Mouse (Mus musculus): Measurements from ENCODE around the gene Adcy2. TPM values are rescaled to one million over a fixed set of nuclear protein-coding genes. Genes with fewer than 3 reads are reported as not detected.
A peak's percentile ranks its signal among the peaks of the same experiment; 100 is the strongest.

The Adcy2 gene
- total RNA-seq, 2 experiments from 2014 or later, result 0.53 to 0.68 TPM

DNA sequence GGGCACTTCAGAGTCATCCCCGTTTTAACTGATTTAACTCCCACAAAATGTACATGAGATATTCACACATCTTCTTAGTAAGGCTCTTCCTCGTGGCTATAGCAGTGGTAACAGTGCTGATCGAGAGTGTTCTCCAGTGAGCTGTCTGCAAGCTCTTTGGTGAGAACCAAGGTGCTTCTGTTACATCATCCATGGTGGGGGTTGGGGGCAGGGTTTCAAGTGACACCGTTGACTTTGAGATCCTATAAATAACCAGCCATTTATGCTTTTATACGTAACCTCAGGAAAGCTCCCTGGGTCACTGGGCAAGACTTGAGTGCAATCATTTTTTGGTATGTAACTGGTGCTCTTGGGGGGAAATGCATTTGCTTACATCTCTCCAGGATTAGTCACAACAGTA, 167.2 kb downstream of the Adcy2 start:
- intact Hi-C loops (cut with DNase I), result no loop called here
- DNase-seq, result no peak

DNA sequence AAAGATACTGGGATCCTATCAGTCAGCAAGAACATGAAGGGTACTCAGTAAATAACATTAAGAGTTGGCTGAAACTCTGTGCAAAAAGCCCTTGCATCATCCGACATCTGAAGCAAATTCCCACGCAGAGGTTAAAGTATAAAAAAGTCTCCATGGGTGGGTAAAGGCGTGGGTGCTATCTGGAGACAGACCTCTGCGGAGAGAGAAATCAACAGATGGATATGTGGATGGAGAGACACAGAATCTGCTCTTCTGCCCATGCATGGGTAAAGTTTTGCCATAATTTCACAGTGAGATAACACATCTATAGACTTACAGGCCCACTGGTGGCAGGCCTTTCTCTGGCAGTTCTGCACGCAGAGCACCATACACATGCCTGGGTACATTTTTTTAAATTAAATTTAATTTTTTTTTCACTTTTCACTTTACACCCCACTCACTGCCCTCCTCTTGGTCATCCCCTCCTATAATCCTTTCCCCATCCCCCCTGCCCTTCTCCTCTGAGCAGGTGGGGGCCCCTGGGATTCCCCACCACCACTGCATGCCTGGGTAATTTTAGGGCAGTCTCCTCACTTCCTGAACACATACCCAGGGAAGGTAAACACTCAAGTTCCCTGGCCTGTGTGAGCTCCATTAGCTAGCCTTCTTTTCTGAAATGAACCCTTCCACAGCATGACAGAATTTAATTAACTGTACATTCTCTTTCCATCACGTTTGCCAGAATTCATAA, 169.1 kb downstream of the Adcy2 start:
- no peak for DNase-seq
- intact Hi-C loops (cut with DNase I), result no loop called here

- intact Hi-C loops (cut with DNase I), result no loop called here
- DNase-seq, result no peak
Measured at GRCm38 (mm10) chr13:68828441-68828840, 170.9 kb downstream of the Adcy2 start.

DNA sequence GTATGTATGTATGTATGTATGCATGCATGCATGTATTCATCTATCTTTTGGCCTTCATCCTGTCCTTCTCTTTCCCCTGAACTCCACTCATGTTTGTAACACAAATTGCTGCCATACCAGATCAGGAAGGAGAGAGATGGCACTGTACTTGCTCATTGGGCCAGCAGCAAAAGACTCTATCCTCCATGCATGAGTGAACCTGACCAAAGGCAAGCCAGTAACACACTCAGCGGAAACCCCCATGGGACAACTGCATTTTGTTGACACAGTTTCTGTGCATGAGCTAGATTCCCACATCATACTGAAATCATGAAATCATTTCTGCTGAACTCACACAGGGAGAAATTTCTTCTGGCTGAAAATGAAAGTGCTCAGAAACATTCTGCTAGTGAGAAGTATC, 172.9 kb downstream of the Adcy2 start:
- DNase-seq, result no peak
- intact Hi-C loops (cut with DNase I), result no loop called here

GRCm38 (mm10) chr13:68820858-68821579, 178.3 kb downstream of the Adcy2 start:
- peak in 1 of 2 experiments; percentile 5 for DNase-seq
- intact Hi-C loops (cut with DNase I), result no loop called here

DNA sequence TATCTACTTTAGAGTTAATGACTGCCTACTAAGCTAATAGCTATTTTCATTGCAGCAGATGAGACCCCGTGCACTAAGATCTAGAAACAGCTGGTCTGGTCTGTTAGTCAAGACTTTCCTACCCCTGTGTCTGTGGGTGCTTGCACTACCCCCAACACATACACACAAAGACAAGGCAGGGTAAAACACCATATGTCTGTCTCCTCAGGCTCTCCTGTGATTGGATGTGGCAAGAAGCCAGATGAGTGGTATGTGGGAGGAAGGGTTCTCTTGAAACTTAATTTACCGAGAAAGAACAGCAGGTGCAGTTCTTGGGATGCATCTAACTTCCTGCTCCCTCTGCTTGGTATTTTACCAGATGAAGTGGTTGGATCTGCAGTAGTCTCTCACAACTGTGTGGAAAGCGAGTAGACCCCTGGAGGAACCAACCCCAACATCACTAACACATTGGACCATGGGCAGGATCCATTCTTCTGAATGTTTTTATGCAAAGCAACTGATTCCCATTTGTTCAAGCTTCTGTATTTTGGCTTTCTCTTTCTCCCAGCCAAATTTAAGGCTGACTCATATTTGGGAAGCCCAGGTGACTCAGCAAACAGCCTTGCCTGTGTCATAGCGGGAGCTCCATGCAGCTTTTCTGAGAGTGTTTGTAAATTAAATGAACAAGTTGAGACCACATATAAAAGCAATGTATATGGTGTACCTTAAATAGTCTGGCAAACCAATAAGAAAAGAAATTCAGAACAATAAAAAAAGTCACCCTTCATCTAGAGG, 183.4 kb downstream of the Adcy2 start:
- intact Hi-C loops (cut with DNase I), result no loop called here
- DNase-seq, result no peak

GRCm38 (mm10) chr13:68811185-68811584, 188.2 kb downstream of the Adcy2 start:
- intact Hi-C loops (cut with DNase I), result no loop called here

DNA sequence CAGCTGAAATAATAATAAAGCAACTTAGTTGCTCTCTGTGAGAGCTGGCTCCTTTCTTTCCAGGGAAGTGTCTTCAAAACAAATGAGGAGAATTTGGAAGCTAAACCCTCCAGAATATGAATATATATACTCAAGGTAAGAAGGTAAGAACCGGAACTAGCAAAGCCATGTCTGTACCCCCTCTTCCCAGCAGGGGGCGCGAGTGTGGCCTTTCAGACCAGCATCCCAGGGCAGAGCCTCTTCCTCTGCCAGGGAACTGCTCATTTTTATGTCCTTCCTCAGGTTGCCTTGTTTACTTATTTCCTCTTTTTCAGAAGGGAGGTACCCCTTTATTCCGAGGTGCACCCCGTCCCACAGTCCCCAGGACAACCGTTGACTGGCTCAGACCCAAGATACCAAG, 199.6 kb downstream of the Adcy2 start:
- peak in 1 of 2 experiments; percentile 3 for DNase-seq
- intact Hi-C loops (cut with DNase I), result no loop called here

More at GRCm38 (mm10) chr13:68811185-68811584, 188.2 kb downstream of the Adcy2 start:
- no peak for DNase-seq

GRCm38 (mm10) chr13:68793286-68793685, 206.1 kb downstream of the Adcy2 start:
- DNase-seq, result peak in 1 of 2 experiments; percentile 3
- intact Hi-C loops (cut with DNase I), result no loop called here

DNA sequence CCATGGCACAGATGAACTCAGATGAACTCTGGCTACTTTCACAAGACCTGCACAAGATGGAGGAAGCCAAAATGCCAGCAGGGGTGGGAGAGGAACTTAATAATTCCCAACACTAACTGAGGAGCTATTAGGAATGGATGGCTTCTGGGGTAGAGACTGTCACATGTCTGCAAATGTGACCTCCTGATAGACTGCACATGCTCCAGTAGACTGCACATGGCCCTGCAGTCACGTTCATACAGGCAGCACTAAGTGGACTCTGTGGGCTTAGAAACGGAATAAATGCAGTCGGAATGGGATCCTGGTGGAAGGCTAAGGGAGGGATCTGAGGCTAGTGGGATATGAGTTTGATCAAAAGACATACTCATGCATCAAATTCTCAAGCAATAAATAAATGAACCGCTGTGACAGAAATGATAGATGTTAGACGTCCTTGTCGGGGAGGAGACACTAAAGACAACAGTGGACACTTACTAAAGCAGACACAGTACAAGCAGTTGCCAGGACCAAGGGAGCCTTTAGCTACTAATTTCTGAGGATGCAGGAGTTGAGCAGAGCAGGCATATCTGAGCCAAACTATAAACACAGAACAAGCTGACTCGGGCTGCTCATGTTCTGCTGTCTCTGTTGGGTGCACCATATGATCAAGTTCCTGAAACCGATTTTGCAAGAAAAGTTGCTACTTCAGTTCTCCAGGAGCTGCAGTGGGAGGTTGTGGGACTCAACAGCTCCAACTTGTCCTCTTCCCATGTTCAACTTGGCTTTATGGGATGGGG, 211.9 kb downstream of the Adcy2 start:
- intact Hi-C loops (cut with DNase I), result no loop called here
- no peak for DNase-seq

- intact Hi-C loops (cut with DNase I), result no loop called here
- DNase-seq, result no peak
Measured at GRCm38 (mm10) chr13:68783096-68783495, 216.2 kb downstream of the Adcy2 start.

- intact Hi-C loops (cut with DNase I), result no loop called here
Measured at GRCm38 (mm10) chr13:68778011-68778672, 221.2 kb downstream of the Adcy2 start.

GRCm38 (mm10) chr13:68773599-68774211, 225.6 kb downstream of the Adcy2 start:
- intact Hi-C loops (cut with DNase I), result no loop called here
- DNase-seq, result no peak

More at GRCm38 (mm10) chr13:68778011-68778672, 221.2 kb downstream of the Adcy2 start:
- no peak for DNase-seq

DNA sequence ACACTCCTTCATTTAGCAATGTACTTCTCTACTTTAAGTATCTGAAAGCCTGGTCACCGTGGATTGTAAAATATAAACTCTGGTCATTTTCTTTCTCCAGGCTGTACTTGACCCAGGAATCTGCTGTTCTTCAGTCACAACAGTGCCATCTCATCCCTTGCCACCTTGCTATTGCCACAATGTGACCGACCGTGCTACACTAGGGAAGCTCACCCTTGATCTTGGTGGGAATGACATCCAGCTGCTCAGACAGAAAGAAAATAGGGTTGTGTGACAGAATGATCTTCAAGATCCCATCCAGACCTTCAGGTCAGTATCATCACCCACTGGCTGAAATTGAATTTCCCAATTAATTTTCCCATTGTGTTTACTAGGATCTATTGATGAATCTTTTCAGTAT, 230.8 kb downstream of the Adcy2 start:
- DNase-seq, result no peak
- intact Hi-C loops (cut with DNase I), result no loop called here

DNA sequence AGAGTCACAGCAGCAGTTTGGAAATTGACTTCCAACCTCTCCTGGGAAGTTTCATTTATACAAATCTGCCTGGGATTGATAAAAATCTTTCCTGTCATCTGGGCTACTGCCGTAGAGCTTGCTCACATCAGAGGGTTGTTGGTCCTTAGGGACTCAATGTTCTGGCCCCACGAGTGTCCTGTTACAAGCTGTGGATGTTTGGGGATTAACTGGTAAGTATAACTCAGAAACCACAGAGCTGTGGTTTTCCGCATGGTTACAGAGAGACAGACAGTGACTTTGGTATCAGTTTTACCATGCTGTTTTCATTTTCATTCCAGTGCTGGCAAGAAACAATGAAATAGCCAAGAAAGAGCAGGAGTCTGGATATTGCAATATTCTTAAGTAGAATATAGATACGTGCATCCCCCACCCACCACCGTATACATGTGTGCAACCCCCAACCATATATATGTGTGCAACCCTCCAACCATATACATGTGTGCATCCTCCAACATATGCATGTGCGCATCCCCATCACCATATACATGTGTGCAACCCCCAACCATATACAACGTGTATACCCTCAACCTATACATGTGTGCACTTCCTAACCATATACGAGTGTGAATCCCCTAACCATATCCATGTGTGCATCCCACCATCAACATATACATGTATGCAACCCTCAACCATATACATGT, 233.3 kb downstream of the Adcy2 start:
- DNase-seq, result no peak
- intact Hi-C loops (cut with DNase I), result no loop called here

GRCm38 (mm10) chr13:68764614-68765013, 234.7 kb downstream of the Adcy2 start:
- intact Hi-C loops (cut with DNase I), result no loop called here
- no peak for DNase-seq

- intact Hi-C loops (cut with DNase I), result no loop called here
- no peak for DNase-seq
Measured at GRCm38 (mm10) chr13:68749801-68750200, 249.5 kb downstream of the Adcy2 start.

DNA sequence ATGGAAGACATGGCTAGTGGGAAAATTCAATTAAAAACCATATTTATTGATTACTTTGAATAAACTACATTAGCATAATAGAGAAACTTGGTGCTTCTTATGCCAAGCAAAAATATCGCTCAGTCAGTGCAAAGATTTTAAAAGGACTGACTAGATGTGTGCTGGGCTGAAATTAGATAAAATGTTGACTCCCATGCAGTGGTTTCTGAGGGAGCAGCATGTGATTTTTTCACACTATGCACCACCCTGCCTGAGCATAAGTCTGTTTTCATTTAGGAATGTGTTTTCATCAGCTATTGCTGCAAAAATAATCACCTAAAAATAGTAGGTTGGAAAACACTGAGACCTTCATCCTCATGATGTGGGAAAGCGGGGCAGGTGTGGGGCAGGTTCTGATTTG, 250.0 kb downstream of the Adcy2 start:
- intact Hi-C loops (cut with DNase I), result no loop called here
- no peak for DNase-seq

DNA sequence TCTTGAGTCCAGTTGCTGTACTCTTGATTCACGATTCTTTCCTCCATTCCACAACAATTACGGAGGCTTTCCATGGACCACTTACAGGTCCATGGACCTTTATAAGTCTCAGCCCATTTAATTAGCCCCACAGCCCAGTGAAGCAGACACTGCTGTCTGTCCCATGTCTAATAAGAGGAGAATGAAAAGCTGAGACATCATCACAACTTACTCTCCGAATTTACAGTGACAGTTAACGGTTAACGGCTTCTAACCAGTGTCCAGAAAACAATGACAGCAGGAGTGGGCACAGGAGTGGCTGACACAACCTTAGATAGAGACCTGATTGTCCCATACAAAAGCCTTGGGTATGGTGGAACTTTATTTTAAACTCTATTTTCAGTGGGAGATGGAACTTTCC, 253.9 kb downstream of the Adcy2 start:
- DNase-seq, result no peak
- intact Hi-C loops (cut with DNase I), result no loop called here

Measured in heart, postnatal 14 days (tissue).